Mouse (Mus musculus) yolk sac, embryonic 10.5 days (tissue): ENCODE data around the gene Epo.

Experiments used
- DNase-seq: peaks from one replicate; pipeline ENCODE4 v3.0.0-alpha.2; 2017; ENCODE audit warnings: low spot score

The Epo gene

DNA sequence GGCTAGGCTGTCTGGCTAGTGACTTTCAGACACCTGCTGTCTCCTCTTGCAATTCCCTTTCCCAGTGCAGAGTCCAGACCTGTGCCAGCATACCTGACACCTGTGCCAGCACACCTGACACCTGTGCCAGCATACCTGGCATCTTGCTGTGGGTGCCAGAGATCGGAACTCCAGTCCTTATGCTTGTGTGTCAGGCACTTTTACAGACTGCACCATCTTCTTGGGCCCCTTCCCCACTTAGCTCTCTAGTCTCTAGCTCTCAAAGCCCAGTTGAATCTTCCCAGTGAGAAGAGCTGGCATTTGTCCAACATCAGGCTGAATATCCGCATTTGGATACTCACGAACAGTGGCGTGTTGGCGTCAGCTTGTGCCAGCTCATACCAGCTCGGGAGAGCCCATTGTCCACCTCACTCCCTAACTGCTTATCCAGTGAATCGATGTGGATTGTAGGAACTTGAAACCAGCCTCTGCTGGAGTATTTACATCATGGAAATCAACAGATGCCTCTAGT is 6.3 kb upstream of the Epo start:
- no peak for DNase-seq

DNA sequence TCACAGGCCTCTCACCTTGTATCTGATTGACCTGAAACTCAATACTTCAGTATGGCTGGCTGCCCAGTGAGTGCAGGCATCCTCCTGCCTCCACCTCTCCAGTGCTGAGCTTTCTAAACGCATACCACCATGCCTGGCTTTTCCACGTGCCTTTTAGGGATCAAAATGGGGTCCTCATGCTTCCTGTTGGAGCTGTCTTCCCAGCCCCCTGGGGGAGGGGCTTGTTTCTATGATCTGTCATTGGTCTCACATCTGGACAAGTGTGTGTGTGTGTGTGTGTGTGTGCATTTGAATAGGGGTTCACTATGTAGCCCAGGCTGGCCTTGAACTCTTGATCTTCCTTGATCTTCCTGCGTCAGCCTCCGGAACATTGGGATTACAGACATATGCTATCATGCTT is 4.4 kb upstream of the Epo start:
- no peak for DNase-seq

GRCm38 (mm10) chr5:137535318-137535717 is 2.3 kb upstream of the Epo start:
- DNase-seq: no peak

GRCm38 (mm10) chr5:137534762-137535161 is 1.7 kb upstream of the Epo start:
- no peak for DNase-seq

GRCm38 (mm10) chr5:137532808-137533116 is 280 bp downstream of the Epo start:
- no peak for DNase-seq

DNA sequence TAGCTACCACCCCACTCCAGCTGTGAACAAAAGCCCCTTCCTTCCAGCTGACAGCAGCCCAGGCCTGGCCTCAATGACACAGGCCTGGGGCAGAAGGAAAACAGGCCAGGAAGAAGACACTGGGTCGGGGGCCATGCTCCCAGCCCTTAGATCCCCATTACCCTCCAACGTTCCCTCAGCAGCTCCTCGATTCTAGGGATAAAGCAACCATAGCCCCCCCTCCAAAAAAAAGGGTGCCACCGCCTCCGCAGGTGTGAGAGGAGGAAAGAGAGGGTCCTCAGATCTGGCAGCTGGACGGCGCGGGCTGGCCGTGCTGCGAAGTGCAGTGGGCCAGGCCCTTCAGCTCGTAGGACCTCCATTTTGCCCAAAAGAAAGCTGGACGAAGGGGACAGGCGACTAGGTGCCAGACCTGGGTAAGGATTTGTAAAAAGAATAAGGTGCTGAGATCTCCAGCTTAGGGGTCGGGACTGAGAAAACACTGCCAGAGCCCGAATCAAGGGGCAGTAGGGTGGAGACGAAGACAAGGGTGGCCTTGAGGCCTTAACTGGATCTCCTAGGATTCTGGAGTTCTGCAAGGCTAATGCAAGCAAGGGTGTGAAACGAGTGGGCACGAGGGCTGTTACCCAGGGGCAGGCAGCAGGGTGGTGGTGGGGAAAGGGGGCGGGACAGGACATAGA is 773 bp downstream of the Epo start:
- DNase-seq: no peak

GRCm38 (mm10) chr5:137531414-137532130 is 1.5 kb downstream of the Epo start:
- DNase-seq: no peak

- DNase-seq: peak; percentile 70
Observed at GRCm38 (mm10) chr5:137530588-137531413, 2.2 kb downstream of the Epo start.

DNA sequence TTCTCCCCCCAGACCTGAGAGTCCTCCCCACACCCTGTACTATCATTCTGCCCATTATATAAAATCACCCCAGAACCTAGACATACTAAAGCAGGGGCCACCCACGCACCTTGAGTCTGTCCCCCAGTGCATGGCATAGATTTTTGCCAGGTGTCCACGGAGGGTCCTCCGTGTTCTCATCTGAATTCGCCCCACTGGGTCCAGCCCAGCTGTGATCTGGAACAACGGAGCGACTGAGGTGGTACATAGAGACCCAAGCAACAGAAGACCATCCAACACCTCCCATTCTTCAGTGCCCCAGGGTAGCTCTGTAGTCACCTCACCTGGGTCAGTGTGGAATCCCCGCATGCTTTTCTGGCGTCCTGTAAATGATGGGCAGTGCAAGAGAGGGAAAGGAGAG is 3.0 kb downstream of the Epo start:
- DNase-seq: no peak

GRCm38 (mm10) chr5:137529221-137529995 is 3.6 kb downstream of the Epo start:
- DNase-seq: no peak

DNA sequence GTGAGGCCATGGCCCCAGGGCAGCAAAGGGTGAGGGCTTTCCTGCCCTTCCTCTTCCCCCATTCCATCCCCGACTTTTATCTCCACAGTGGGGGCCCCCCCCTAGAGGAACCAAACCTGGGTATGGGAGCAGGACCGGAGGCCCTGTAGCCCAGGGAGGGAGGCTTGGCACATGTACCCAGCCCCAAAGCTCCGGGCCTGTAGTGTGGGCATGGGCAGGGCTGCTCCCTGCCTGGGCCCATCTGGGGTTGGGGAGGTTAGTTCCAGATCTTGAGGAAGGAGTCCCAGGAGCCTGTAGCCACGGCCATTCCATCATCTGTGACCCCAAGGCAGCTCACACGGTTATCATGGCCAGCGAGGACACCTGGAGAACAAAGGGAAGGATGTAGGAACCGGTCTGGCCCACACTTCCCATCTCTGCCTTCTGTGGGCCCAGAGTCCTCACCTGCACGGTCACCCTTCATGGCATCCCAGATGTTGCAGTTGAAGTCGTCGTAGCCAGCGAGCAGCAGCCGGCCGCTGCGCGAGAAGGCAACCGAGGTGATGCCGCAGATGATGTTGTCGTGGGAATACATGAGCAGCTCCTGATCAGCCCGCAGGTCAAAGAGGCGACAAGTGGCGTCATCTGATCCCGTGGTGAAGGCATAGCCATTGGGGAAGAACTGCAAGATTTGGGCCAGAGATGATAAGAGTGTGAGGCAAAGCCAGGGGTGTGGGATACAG is 4.6 kb downstream of the Epo start:
- DNase-seq: no peak

DNA sequence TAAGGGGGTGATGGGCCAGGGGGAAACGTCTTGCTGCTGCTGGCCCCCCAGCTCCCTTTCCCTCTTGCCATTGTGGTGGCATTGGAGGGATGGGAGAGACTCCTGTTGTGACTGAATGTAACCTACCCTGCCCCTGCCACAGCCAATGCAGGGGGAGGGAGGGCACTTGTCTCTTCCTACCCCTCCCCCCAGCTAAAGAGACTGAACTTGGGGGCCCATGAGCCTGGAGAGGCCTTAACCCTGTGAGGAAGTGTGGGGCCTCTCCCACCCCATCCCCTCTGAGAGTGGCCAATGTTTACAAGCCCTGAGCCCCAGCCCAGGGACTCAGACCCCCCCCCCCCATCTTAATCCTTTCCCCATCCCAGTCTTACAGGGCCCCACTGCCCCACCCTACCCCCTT is 5.6 kb downstream of the Epo start:
- DNase-seq: no peak

- no peak for DNase-seq
Observed at GRCm38 (mm10) chr5:137526192-137526936, 6.7 kb downstream of the Epo start.

DNA sequence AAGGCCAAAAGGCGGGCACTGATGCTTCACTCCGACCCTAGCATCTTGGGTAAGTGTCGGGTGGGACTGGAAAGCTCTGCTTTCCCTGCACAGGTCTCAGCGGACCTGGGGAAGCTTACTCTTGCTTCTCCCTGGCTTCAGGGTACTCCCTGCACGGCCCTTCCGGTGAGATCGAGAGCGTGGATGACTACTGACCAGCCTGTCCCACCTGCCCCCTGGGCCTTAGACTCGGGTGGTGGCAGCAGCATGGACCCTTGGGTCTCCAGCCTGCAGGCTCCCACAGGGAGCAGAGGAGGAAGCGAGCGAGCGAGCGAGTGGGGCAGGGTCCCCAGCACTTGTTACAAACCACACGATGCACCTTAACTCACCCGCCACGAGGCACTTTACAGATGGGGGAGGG is 7.5 kb downstream of the Epo start:
- no peak for DNase-seq

GRCm38 (mm10) chr5:137524671-137525070 is 8.4 kb downstream of the Epo start:
- no peak for DNase-seq

DNA sequence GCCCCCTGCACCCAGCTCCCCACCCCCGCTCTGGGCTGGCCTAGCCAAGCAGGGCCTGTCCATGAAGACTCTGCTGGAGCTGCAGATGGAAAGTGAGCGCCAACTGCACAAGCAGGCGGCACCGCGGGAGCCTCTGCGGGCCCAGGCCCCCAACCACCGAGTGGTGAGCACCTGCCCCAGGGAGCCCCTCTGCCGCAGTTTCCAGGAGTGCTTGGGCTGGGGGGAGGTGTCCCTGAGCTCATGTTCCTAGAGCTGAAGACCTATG is 8.9 kb downstream of the Epo start:
- no peak for DNase-seq

DNA sequence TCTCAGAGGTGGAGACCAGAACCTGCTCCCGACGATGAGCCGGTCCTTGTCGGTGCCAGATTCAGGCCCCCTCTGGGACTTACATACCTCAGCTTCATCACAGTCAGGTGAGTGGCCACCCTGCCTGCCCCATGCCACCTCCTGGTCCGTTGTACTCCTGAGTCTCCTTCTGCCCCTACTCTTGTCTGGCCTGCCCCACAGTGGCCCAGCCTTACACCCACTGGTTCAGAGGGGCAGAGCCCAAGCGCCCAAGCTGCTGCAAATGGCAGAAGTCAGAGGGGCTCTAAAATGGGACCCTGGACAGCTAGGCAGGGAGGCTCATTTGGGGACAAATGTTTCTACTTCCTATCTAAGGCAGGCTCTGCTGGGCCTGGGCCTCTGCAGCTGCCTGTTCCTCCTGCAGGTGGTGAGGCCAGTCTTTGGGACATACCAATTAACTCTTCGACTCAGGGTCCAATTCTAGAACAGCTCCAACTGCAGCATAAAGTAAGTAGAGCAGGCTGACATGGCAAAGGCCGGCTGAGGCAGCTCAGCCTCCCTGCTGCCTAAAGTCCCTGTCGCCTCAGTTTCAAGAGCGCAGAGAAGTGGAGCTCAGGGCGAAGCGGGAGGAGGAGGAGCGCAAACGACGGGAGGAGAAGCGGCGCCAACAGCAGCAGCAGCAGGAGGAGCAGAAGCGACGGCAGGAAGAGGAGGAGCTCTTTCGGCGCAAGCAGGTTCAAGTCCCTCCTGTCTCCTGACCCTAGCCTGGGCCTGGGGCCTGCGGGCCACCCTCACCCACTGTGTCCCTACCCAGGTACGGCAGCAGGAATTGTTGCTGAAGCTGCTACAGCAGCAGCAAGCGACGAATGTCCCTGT is 9.4 kb downstream of the Epo start:
- no peak for DNase-seq

DNA sequence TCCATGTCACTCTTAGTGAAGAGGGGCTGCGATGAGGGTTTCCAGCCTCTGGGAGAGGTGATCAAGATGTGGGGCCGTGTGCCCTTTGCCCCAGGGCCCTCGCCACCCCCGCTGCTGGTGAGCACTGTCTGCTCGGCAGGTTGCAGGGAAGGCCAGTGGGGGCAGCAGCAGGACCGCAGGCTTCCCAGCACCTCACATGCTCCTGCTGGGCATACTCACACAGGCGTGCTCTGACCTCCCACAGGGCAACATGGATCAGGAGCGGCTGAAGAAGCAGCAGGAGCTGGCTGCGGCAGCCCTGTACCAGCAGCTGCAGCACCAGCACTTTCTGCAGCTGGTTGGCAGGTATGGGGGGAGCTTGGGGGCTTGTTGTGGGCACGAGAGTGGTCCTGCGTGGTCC is 10.3 kb downstream of the Epo start:
- no peak for DNase-seq

DNA sequence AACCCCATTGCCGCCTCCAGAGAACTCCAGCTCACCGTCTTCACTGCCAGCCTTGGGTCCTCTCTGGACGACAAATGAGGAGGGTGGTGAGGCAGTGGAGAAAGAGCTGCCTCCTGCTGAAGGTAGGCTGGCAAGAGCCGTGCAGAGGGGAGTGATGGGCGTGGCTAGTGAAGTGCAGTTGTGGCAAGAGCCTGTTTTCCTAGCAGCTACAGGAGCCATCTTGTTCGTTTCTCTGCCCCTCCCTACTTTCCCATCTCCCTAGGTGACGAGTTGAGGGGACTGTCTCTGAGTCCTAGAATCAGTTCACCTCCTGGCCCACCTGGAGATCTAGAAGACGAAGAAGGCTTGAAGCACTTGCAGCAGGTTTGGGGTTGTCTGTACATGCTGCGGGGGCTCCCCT is 11.2 kb downstream of the Epo start:
- no peak for DNase-seq
